Mouse (Mus musculus): ENCODE data around the gene Hist1h1d. TPM values are rescaled to one million over a fixed set of nuclear protein-coding genes. Genes with fewer than 3 reads are reported as not detected.
"Not testable (repeated sequence)": the region's sequence is repeated elsewhere in the genome, so short reads cannot be mapped to it uniquely, and the experiment has no call there.

Hist1h1d gene
- total and polyA plus RNA-seq, 3 experiments, result 0.04 to 0.91 (median 0.86) TPM

- intact Hi-C loops (cut with DNase I), result no loop called here
- Histone ChIP-seq H3K79me2 (replicated peaks; ENCODE audit: control insufficient read depth, insufficient read depth, low read length) (no peaks in the 10 kb centered on the region), H3K36me3 (ENCODE audit: control insufficient read depth, insufficient read depth, low read length) (no peaks in the 10 kb centered on the region), H3K4me1 (ENCODE audit: control insufficient read depth, insufficient read depth, low read length) (peaks cover 2% of the 10 kb centered on the region; the same call in 1 of the 2 replicates), H3K9ac (ENCODE audit: low read depth, low read length) (no peak overlapping the region), H3K27me3 (ENCODE audit: control insufficient read depth, insufficient read depth, low read length) (no peaks in the 10 kb centered on the region), H3K27ac (no peak overlapping the region), H3K4me3 (no peak overlapping the region)
- no peak for DNase-seq
- TF ChIP-seq POLR2A (IDR thresholded peaks at IDR 0.05; ENCODE audit: insufficient read depth, low read depth, low read length), result no peak
- no peak for TF ChIP-seq EP300 (IDR thresholded peaks at IDR 0.05; ENCODE audit: insufficient read depth, low read depth, low read length)
- no peak for TF ChIP-seq CTCF (IDR thresholded peaks at IDR 0.05)
- 79% methylated on average over 2 of the region's 2 CpGs for WGBS
These were observed 11.4 kb downstream of the Hist1h1d start for GRCm38 (mm10) chr13:23564482-23564881.

- 4% methylated on average over 28 of the region's 41 CpGs for WGBS
- H3K4me1 ChIP-seq (ENCODE audit: control insufficient read depth, insufficient read depth, low read length); H3K27me3 ChIP-seq (ENCODE audit: control insufficient read depth, insufficient read depth, low read length); H3K79me2 ChIP-seq (replicated peaks; ENCODE audit: control insufficient read depth, insufficient read depth, low read length); intact Hi-C loops (cut with DNase I); DNase-seq; H3K36me3 ChIP-seq (ENCODE audit: control insufficient read depth, insufficient read depth, low read length): not testable (repeated sequence)
- Histone ChIP-seq H3K9ac (ENCODE audit: low read depth, low read length) (peak overlapping the region; percentile 28; the same call in 1 of the 2 replicates), H3K4me3 (peak overlapping the region; percentile 63), H3K27ac (peak overlapping the region; percentile 87)
- peak; percentile 27; the same call in 1 of the 2 replicates for TF ChIP-seq CTCF (IDR thresholded peaks at IDR 0.05)
These were observed 17.4 kb downstream of the Hist1h1d start for GRCm38 (mm10) chr13:23570261-23571021.

GRCm38 (mm10) chr13:23571022-23571503 is 18.0 kb downstream of the Hist1h1d start, which contains the start of the genes Hist1h2ae and Hist1h2bg:
TSS of gene Hist1h2ae (minus strand) at chr13:23571220.
TSS of gene Hist1h2bg (plus strand) at chr13:23571396.
- Histone ChIP-seq H3K4me1 (ENCODE audit: control insufficient read depth, insufficient read depth, low read length) (peaks cover 4% of the 10 kb centered on the region), H3K79me2 (replicated peaks; ENCODE audit: control insufficient read depth, insufficient read depth, low read length) (no peaks in the 10 kb centered on the region), H3K27me3 (ENCODE audit: control insufficient read depth, insufficient read depth, low read length) (no peaks in the 10 kb centered on the region), H3K36me3 (ENCODE audit: control insufficient read depth, insufficient read depth, low read length) (peaks cover 6% of the 10 kb centered on the region), H3K9ac (ENCODE audit: low read depth, low read length) (peak within 1 kb of the TSS; percentile 65), H3K4me3 (peak within 1 kb of the TSS; percentile 63), H3K27ac (peak within 1 kb of the TSS; percentile 87)
- TF ChIP-seq CTCF (IDR thresholded peaks at IDR 0.05), result no peak
- peak; percentile 57; the same call in 1 of the 2 replicates for TF ChIP-seq POLR2A (IDR thresholded peaks at IDR 0.05; ENCODE audit: insufficient read depth, low read depth, low read length)
- peak; percentile 77 to 79 for DNase-seq
- intact Hi-C loops (cut with DNase I), result no loop called here
- under 1% methylated on average over 18 of the region's 18 CpGs for WGBS

GRCm38 (mm10) chr13:23571504-23572217 is 18.6 kb downstream of the Hist1h1d start:
- H3K79me2 ChIP-seq (replicated peaks; ENCODE audit: control insufficient read depth, insufficient read depth, low read length); intact Hi-C loops (cut with DNase I); DNase-seq; H3K4me1 ChIP-seq (ENCODE audit: control insufficient read depth, insufficient read depth, low read length); H3K27me3 ChIP-seq (ENCODE audit: control insufficient read depth, insufficient read depth, low read length); H3K36me3 ChIP-seq (ENCODE audit: control insufficient read depth, insufficient read depth, low read length): not testable (repeated sequence)
- 2% methylated on average over 18 of the region's 34 CpGs for WGBS
- 0 out of 2 replicates have a peak, but pooled peaks have one; percentile 6 for TF ChIP-seq POLR2A (IDR thresholded peaks at IDR 0.05; ENCODE audit: insufficient read depth, low read depth, low read length)
- peak overlapping the region; percentile 65 for H3K9ac ChIP-seq (ENCODE audit: low read depth, low read length)
- peak overlapping the region; percentile 87 for H3K27ac ChIP-seq
- peak overlapping the region; percentile 63 for H3K4me3 ChIP-seq

GRCm38 (mm10) chr13:23572218-23573033 is 19.4 kb downstream of the Hist1h1d start:
- Histone ChIP-seq H3K9ac (ENCODE audit: low read depth, low read length) (no peak overlapping the region), H3K4me3 (peak overlapping the region; percentile 63), H3K27me3 (ENCODE audit: control insufficient read depth, insufficient read depth, low read length) (no peaks in the 10 kb centered on the region), H3K27ac (no peak overlapping the region; the same call in 1 of the 2 replicates), H3K4me1 (ENCODE audit: control insufficient read depth, insufficient read depth, low read length) (peaks cover 4% of the 10 kb centered on the region), H3K79me2 (replicated peaks; ENCODE audit: control insufficient read depth, insufficient read depth, low read length) (no peaks in the 10 kb centered on the region), H3K36me3 (ENCODE audit: control insufficient read depth, insufficient read depth, low read length) (peaks cover 6% of the 10 kb centered on the region)
- no peak for TF ChIP-seq CTCF (IDR thresholded peaks at IDR 0.05)
- DNase-seq, result no peak
- intact Hi-C loops (cut with DNase I), result no loop called here
- WGBS, result 49% methylated on average over 2 of the region's 2 CpGs

GRCm38 (mm10) chr13:23573034-23573897 is 20.2 kb downstream of the Hist1h1d start:
- H3K4me1 ChIP-seq (ENCODE audit: control insufficient read depth, insufficient read depth, low read length); H3K27me3 ChIP-seq (ENCODE audit: control insufficient read depth, insufficient read depth, low read length); intact Hi-C loops (cut with DNase I); H3K36me3 ChIP-seq (ENCODE audit: control insufficient read depth, insufficient read depth, low read length); H3K9ac ChIP-seq (ENCODE audit: low read depth, low read length); H3K27ac ChIP-seq; H3K79me2 ChIP-seq (replicated peaks; ENCODE audit: control insufficient read depth, insufficient read depth, low read length); DNase-seq: not testable (repeated sequence)
- peak overlapping the region; percentile 43 for H3K4me3 ChIP-seq
- 31% methylated on average over 20 of the region's 20 CpGs for WGBS

- H3K4me1 ChIP-seq (ENCODE audit: control insufficient read depth, insufficient read depth, low read length); intact Hi-C loops (cut with DNase I); H3K36me3 ChIP-seq (ENCODE audit: control insufficient read depth, insufficient read depth, low read length); H3K27me3 ChIP-seq (ENCODE audit: control insufficient read depth, insufficient read depth, low read length); H3K79me2 ChIP-seq (replicated peaks; ENCODE audit: control insufficient read depth, insufficient read depth, low read length): not testable (repeated sequence)
- peak within 1 kb of the TSS; percentile 57 for H3K27ac ChIP-seq
- H3K4me3 ChIP-seq, result peak within 1 kb of the TSS; percentile 43
- peak; percentile 73 to 89 for DNase-seq
- 0 out of 2 replicates have a peak within 1 kb of the TSS, but pooled peaks have one; percentile 13 for H3K9ac ChIP-seq (ENCODE audit: low read depth, low read length)
- 12% methylated on average over 42 of the region's 42 CpGs for WGBS
These were observed 20.9 kb downstream of the Hist1h1d start, which contains the start of the genes Hist1h2bf and Hist1h2ad for GRCm38 (mm10) chr13:23573898-23574524. TSS of gene Hist1h2bf (minus strand) at chr13:23574196. TSS of gene Hist1h2ad (plus strand) at chr13:23574381.
